Mouse (Mus musculus) kidney, embryonic 14.5 days (tissue): ENCODE measurements around the gene Havcr1. TPM values are rescaled to one million over a fixed set of nuclear protein-coding genes. Genes with fewer than 3 reads are reported as not detected.

Experiments
- ATAC-seq: fragments of 200-750 bp; cut with Nextera tagmentation; 2 replicates; pipeline ENCODE4 v1.8.0; 2017; ENCODE audit warnings: moderate number of reproducible peaks, mild to moderate bottlenecking, moderate TSS enrichment, moderate library complexity; ENCODE audit not compliant: low FRiP score, low TSS enrichment
- H3K27ac ChIP-seq: fragments of 300-500 bp; sonication (generic); 2 replicates; pipeline ENCODE4 v1.5.1; 2014; ENCODE audit warnings: low read depth, mild to moderate bottlenecking, low read length, moderate library complexity, mixed read lengths
- H3K27me3 ChIP-seq: fragments of 300-500 bp; sonication (generic); 2 replicates; pipeline ENCODE4 v1.6.1; 2014; ENCODE audit warnings: mild to moderate bottlenecking, low read length; ENCODE audit not compliant: control insufficient read depth, insufficient read depth
- H3K36me3 ChIP-seq: fragments of 300-500 bp; sonication (generic); 2 replicates; pipeline ENCODE4 v1.6.1; 2014; ENCODE audit warnings: low read length, mixed read lengths; ENCODE audit not compliant: control insufficient read depth, insufficient read depth
- H3K4me1 ChIP-seq: fragments of 300-500 bp; sonication (generic); 2 replicates; pipeline ENCODE4 v1.6.1; 2014; ENCODE audit warnings: low read length, mixed read lengths; ENCODE audit not compliant: control insufficient read depth, insufficient read depth
- H3K4me2 ChIP-seq: fragments of 300-500 bp; sonication (generic); replicated peaks from 2 replicates; pipeline ENCODE4 v1.6.1; 2014; ENCODE audit warnings: low read depth, mild to moderate bottlenecking, low read length
- H3K4me3 ChIP-seq: fragments of 300-500 bp; sonication (generic); 2 replicates; pipeline ENCODE4 v1.5.1; 2014; ENCODE audit warnings: mild to moderate bottlenecking, low read length
- H3K9ac ChIP-seq: fragments of 300-500 bp; sonication (generic); 2 replicates; pipeline ENCODE4 v1.6.1; 2014; ENCODE audit warnings: low read depth, mild to moderate bottlenecking, low read length, moderate library complexity
- H3K9me3 ChIP-seq: fragments of 300-500 bp; sonication (generic); 2 replicates; pipeline ENCODE4 v1.6.1; 2016; ENCODE audit warnings: low read length; ENCODE audit not compliant: control insufficient read depth
- WGBS: fragments of 180-500 bp; shearing (Covaris S2); extraction: QIAGEN DNeasy Blood & Tissue Kit; methylation state at CpG from one replicate; pipeline ENCODE4 v1.1.7; 2014; 5-methylcytosine and 5-hydroxymethylcytosine counted together
- polyA plus RNA-seq: library from polyadenylated mRNA; unstranded; fragments of >200 nt; fragmentation: Nextera tagmentation; extraction: Ambion mirVana; gene quantifications from 2 replicates; pipeline ENCODE4 v1.2.1, GENCODE M21; 2014

Gene Havcr1
- polyA plus RNA-seq, 1 experiment from 2014 or later: 0.34 TPM

DNA sequence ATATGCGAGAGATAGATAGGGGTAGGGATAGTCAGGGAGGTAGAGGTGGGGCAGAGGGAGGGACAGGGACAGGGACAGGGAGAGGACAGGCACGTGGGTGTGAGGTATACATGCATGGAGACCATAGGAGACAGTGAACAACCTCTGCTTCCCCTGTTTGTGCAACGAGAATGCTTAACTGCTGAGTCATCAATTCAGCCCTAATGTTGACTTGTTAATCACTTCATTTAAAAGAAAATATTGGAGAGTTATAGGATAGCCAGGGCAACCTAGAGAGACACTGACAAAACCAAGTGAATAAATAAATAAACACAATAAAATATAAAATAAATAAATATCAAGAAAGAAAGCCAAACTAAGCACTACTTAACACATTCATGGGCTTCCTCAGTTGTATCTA lies 42.0 kb downstream of the Havcr1 start:
- no peaks in the 10 kb centered on the region for H3K27me3 ChIP-seq
- no peak for ATAC-seq
- no peak overlapping the region for H3K4me3 ChIP-seq
- no peak overlapping the region for H3K4me2 ChIP-seq
- H3K4me1 ChIP-seq: no peaks in the 10 kb centered on the region
- 74% methylated on average over 3 of the region's 3 CpGs for WGBS
- no peak overlapping the region for H3K9ac ChIP-seq
- H3K27ac ChIP-seq: no peak overlapping the region
- no peaks in the 10 kb centered on the region for H3K36me3 ChIP-seq
- no peaks in the 10 kb centered on the region for H3K9me3 ChIP-seq

GRCm38 (mm10) chr11:46779811-46780210 lies 44.9 kb downstream of the Havcr1 start:
- no peaks in the 10 kb centered on the region for H3K4me1 ChIP-seq
- H3K4me3 ChIP-seq: no peak overlapping the region
- WGBS: 82% methylated on average over 2 of the region's 2 CpGs
- H3K9me3 ChIP-seq: no peaks in the 10 kb centered on the region
- no peak for ATAC-seq
- H3K27me3 ChIP-seq: no peaks in the 10 kb centered on the region
- H3K36me3 ChIP-seq: no peaks in the 10 kb centered on the region
- no peak overlapping the region for H3K4me2 ChIP-seq
- H3K27ac ChIP-seq: no peak overlapping the region
- no peak overlapping the region for H3K9ac ChIP-seq

DNA sequence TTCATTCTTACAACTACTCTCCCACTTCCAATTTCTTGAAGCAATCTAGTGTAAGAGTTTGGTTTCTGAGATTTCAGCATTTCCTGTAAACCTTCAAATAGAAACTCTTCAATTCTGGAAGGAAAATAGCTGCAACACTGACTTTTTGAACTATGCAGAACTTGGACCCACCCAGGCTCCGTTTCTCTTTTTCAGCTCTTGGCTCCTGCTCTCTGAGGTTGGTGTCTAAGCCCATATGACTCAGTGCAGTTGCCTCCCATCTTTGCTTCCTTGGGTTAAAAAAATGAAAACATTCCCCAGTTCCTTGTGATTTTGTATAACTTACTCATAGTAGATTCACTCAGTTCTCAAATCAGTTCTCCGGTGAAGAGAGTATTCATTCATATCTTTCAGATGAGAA lies 69.6 kb downstream of the Havcr1 start:
- Histone ChIP-seq H3K27me3 (no peaks in the 10 kb centered on the region), H3K4me3 (no peak overlapping the region), H3K27ac (no peak overlapping the region), H3K9me3 (peaks cover 4% of the 10 kb centered on the region; the same call in 1 of the 2 replicates), H3K36me3 (no peaks in the 10 kb centered on the region), H3K4me1 (no peaks in the 10 kb centered on the region), H3K4me2 (no peak overlapping the region), H3K9ac (no peak overlapping the region)
- no peak for ATAC-seq
- WGBS: 85% methylated on average over 2 of the region's 2 CpGs

- WGBS: 93% methylated on average over 5 of the region's 5 CpGs
- ATAC-seq: no peak
Measured at GRCm38 (mm10) chr11:46810511-46810910, 75.6 kb downstream of the Havcr1 start, which contains the start of gene Timd4. Timd4 (plus strand) TSS chr11:46810800.

DNA sequence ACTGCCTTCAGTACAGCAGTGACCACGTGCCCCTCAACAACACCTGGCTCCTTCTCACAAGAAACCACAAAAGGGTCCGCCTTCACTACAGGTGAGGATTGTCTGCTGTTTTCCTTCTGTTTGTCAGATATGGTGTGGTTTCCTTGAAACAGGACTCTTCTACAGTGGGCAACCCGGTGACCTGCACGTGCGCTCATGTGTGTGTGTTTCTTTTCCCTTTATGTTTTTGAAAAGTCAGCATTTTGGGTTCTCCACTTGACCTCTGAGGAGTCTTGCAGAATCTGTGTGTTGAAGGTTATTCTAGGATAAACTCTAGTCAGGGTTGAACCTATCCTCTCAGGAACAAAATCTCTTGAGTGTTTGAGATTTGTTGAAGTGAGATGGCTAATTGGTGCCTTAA lies 82.8 kb downstream of the Havcr1 start:
- H3K9me3 ChIP-seq: no peaks in the 10 kb centered on the region
- H3K4me1 ChIP-seq: no peaks in the 10 kb centered on the region
- H3K27me3 ChIP-seq: no peaks in the 10 kb centered on the region
- H3K9ac ChIP-seq: no peak overlapping the region
- 82% methylated on average over 5 of the region's 5 CpGs for WGBS
- no peak for ATAC-seq
- H3K27ac ChIP-seq: no peak overlapping the region
- no peak overlapping the region for H3K4me2 ChIP-seq
- H3K36me3 ChIP-seq: no peaks in the 10 kb centered on the region
- no peak overlapping the region for H3K4me3 ChIP-seq

More at GRCm38 (mm10) chr11:46810511-46810910, 75.6 kb downstream of the Havcr1 start, which contains the start of gene Timd4:
- no peak within 1 kb of the TSS for H3K27ac ChIP-seq
- H3K4me1 ChIP-seq: no peaks in the 10 kb centered on the region
- H3K36me3 ChIP-seq: no peaks in the 10 kb centered on the region
- H3K4me2 ChIP-seq: no peak within 1 kb of the TSS
- H3K27me3 ChIP-seq: no peaks in the 10 kb centered on the region
- H3K9me3 ChIP-seq: no peaks in the 10 kb centered on the region
- no peak within 1 kb of the TSS for H3K4me3 ChIP-seq
- H3K9ac ChIP-seq: no peak within 1 kb of the TSS

GRCm38 (mm10) chr11:46819930-46820329 lies 85.0 kb downstream of the Havcr1 start:
- Histone ChIP-seq H3K4me3 (no peak overlapping the region), H3K4me2 (no peak overlapping the region), H3K36me3 (no peaks in the 10 kb centered on the region), H3K9ac (no peak overlapping the region), H3K4me1 (no peaks in the 10 kb centered on the region), H3K9me3 (no peaks in the 10 kb centered on the region), H3K27me3 (no peaks in the 10 kb centered on the region), H3K27ac (no peak overlapping the region)
- 47% methylated on average over 4 of the region's 4 CpGs for WGBS
- ATAC-seq: no peak

Other genes starting within 250 kb of the Havcr1 start
- not detected in 2 replicates for gene Gm12169, start 210.9 kb upstream of the Havcr1 start, polyA plus RNA-seq
- gene BC053393, start 163.5 kb upstream of the Havcr1 start, polyA plus RNA-seq: not detected in 2 replicates
- not detected in 2 replicates for gene Dppa1, start 105.8 kb upstream of the Havcr1 start, polyA plus RNA-seq
- gene Timd2, start 28.0 kb upstream of the Havcr1 start, polyA plus RNA-seq: not detected in 2 replicates
- gene Timd4, start 75.7 kb downstream of the Havcr1 start, polyA plus RNA-seq: 0.29 and 0.31 TPM in 2 replicates